Mouse (Mus musculus) layer of hippocampus, adult 8-10 months (tissue): Measurements from ENCODE around the gene Chml. TPM values are rescaled to one million over a fixed set of nuclear protein-coding genes. Genes with fewer than 3 reads are reported as not detected.

ENCODE experiments used
- DNase-seq, 2 experiments: peaks; one replicate each; pipeline ENCODE4 v3.0.0; 2022; ENCODE audit warnings: low spot score in 2 of 2
- total RNA-seq, 4 experiments: library from RNA; stranded (reverse); gene quantifications; 2 replicates each; pipeline ENCODE4 v1.2.4; 2022

Gene Chml
- total RNA-seq, 4 experiments from 2014 or later: 4.2 to 5.8 (median 5.5) TPM

DNA sequence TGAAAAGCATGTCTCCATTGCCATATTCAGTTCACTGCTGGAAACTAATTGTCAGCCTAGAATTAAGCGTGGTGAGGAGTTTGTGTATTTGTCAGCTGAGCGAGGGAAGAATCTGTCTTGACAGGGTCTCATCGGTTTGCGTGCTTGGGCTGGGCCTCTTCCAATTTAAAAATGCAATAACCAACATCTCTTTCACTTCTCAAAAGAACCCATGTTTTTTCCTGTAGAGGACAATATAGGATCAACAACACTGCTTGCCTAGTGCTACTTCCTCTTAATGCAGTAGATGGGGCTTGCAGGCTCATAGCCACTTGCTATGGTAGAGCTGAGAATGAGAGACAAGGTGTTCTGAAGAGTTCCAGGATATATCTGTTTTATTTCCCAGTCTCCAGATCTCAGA is 32.8 kb downstream of the Chml start:
- DNase-seq: no peak

DNA sequence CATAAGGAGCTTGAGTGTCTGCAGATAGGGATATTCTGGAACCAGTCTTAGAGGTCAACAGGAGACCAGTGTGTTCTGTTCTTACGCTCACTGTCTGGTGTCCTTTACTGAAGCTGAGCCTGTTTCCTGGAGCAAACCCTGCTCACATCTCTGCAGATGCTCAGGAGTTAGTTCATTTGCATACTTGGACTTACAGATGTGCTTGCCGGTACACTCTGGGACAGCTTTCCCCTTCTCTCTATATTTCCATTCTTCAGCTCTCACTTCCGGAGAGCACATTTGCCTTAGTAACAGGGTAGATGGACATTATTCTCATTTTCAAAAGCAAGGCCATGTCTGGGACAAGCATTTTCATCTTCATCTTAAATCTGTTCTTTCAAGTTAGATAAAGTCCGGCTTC is 44.1 kb downstream of the Chml start:
- DNase-seq: no peak

DNA sequence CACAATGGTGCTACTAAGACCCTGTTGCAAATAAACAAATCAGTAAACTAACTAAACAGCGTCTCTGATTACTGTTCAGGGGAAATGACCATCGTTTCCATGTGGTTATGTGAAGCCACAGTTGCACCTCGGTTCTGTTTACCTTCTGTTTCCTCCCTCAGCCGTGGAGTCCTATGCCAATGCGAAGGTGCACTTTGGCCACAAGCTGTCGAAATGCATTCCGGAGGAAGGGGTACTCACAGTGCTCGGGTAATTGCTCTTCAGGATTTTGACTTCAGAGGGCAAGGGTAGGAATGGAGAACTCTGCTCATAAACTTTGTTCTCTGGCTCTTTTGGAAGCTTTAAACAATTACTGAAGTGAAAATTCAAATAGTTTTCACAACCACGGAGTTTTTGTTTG is 45.7 kb downstream of the Chml start:
- DNase-seq: no peak

DNA sequence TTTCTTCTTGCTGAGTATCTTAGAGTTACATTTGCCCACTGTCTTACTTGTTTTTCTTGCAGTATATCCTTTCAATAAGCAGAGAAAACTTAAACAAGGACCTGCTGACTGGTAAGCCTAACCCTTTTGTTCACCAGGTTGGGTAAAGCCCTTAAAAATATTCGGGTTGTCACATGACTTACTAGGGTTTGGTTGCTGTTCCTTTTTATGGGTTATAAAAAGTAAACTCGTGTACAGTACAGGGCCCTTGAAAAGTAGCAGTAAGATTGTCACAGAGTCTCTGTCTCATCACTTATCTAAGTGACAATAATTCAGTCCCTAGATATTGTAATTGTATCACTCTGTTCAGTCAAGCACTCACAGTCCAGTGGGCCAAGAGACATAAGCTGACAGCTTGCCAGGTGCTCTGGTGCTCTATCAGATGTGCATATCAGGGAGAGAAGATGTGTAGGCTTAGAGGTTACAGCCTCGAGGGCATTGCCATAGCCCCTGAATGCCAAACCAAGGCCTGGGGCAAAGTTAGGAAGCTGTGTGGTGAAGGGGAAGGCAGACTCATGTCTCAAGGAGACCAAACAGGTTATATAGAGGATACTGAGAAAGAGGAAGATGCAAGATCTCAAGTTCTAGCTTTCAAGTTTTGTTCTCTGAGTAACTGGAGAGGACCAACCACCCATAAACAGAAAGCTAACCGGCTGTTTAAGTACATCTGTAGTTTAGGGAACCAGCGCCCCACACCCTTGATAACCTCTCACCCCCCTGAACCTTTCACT is 49.0 kb downstream of the Chml start:
- no peak for DNase-seq

- no peak for DNase-seq
These were observed 52.1 kb downstream of the Chml start for GRCm38 (mm10) chr1:175640435-175641150.

DNA sequence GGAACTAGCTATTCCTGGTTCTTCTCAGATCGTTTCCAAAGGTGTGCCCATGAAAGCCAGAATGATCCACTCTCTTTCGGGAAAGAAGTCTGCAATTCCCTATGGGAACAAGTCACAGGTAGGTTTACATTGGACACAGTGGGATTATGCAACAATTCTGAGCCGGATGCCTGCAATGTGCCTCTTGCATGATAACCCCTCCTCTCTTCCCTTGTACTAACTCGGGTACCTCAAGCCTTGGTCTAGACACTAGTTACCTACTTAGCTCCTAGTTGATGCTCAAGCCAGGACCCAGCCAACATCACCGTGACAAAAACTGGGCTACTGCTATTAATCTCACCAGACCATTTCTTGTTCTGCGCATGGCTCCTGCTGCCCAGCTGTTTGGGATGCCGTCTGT is 53.6 kb downstream of the Chml start:
- DNase-seq: no peak

GRCm38 (mm10) chr1:175637677-175638076 is 55.0 kb downstream of the Chml start:
- DNase-seq: no peak

DNA sequence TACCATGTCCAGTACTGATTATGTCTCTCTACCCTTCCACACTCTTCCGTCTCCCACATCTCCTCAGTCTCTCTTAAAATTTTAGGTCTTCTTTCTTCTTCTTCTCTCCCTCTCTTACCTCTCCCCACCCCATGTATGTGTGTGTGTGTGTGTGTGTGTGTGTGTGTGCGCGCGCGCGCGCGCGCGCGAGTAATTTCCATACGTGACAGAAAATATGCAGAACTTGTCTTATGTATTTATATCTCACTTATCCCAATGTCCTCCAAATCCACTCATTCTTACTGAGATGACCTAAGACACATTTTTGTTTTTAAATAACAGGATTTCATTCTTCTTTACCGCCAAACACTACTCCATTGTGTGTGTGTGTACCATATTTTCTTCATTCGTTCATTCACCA is 60.2 kb downstream of the Chml start:
- no peak for DNase-seq

Other genes with a start within 250 kb of the Chml start
- gene Rgs7, start 200.4 kb downstream of the Chml start, total RNA-seq: 10 to 100 TPM; 74.8 to 84.7 (median 78.1) TPM
- gene Kmo, start 72.5 kb downstream of the Chml start, total RNA-seq: under 1 TPM in 2 of 4 experiments, not detected in 2; 0.20 to 0.70 TPM
- 10 to 100 TPM; 65.4 to 82.2 (median 76.7) TPM for gene Fh1, start 67.3 kb downstream of the Chml start, total RNA-seq
- 1 to 10 TPM; 1.4 to 2.0 (median 1.5) TPM for gene Opn3, start 125 bp downstream of the Chml start, total RNA-seq
- gene Wdr64, start 5.7 kb upstream of the Chml start, total RNA-seq: not detected
- 1 to 10 TPM in 1 of 4 experiments, under 1 TPM in 3; 0.45 to 1.4 (median 0.78) TPM for gene Exo1, start 187.7 kb upstream of the Chml start, total RNA-seq
- not detected for gene Gm38100, start 227.4 kb upstream of the Chml start, total RNA-seq